Comparison of ENCODE assay signal across 8 mouse cellular contexts in the genomic region with DNA sequence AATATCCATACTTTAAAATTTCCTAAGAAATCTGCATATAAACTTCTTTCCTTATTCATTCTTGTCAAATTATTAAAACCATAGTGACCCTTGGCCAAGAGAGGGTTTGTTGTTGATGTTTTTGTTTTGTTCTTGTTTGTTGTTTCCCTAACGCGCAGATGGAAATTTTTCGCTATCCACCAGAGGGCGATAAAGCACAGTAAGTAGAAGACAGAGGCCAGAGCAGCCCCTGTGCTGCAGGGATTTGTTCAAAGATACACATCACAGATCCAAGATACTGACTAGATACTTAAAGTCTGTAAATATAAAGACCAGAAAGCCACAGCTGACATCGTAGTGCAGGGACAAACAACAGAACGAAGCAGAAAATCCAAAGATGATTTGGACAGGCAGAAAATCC. TPM values are rescaled to one million over a fixed set of nuclear protein-coding genes. Genes with fewer than 3 reads are reported as not detected.
DNase-seq lines count a peak whose midpoint lies in the region; ATAC-seq lines count a peak whose summit lies in the region.

No protein-coding gene starts in this region.

- ATAC-seq in megakaryocyte, adult 5-6 weeks (ENCODE audit: poor library complexity, severe bottlenecking) = peak; percentile 67

- DNase-seq in thymus, postnatal 4 days = peak; percentile 12
- DNase-seq in thymus, postnatal 0 days (ENCODE audit: low spot score) = no peak
- peak; percentile 11 for DNase-seq in cerebellum, adult 8-10 months
- DNase-seq in frontal cortex, postnatal 10 days (ENCODE audit: low spot score in 2 of 2) = peak; percentile 9 to 49
- peak; percentile 27 to 73 for DNase-seq in kidney, postnatal 36 days
- peak; percentile 15 to 34 for DNase-seq in right cerebral cortex, postnatal 36 days (ENCODE audit: low spot score in 2 of 2)
- no peak for DNase-seq in urinary bladder, adult 2 months (ENCODE audit: low spot score)

RNA-seq across cellular contexts. Expression of a gene that starts 6.6 kb away (rescaled TPM):
- not detected in 2 replicates for polyA plus RNA-seq in thymus, postnatal 0 days (2015; fragmentation: Nextera tagmentation; extraction: Ambion mirVana)
- total RNA-seq in megakaryocyte, adult 5-6 weeks (2015) = not detected in 2 replicates
- total RNA-seq in megakaryocyte, adult 5-6 weeks (2017) = not detected in 2 replicates
- polyA plus RNA-seq in urinary bladder, adult 2 months (2012; rRNA removed) = not detected in 2 replicates

RNA-seq across cellular contexts. Expression of a gene that starts 15.2 kb away (rescaled TPM):
- not detected in 2 replicates for polyA plus RNA-seq in thymus, postnatal 0 days (2015; fragmentation: Nextera tagmentation; extraction: Ambion mirVana)
- not detected in 2 replicates for total RNA-seq in megakaryocyte, adult 5-6 weeks (2015)
- not detected in 2 replicates for total RNA-seq in megakaryocyte, adult 5-6 weeks (2017)
- polyA plus RNA-seq in urinary bladder, adult 2 months (2012; rRNA removed) = not detected in 2 replicates

RNA-seq across cellular contexts. Expression of a gene that starts 37.3 kb away (rescaled TPM):
- not detected in 2 replicates for polyA plus RNA-seq in thymus, postnatal 0 days (2015; fragmentation: Nextera tagmentation; extraction: Ambion mirVana)
- not detected in 2 replicates for total RNA-seq in megakaryocyte, adult 5-6 weeks (2015)
- not detected in 2 replicates for total RNA-seq in megakaryocyte, adult 5-6 weeks (2017)
- polyA plus RNA-seq in urinary bladder, adult 2 months (2012; rRNA removed) = not detected in 2 replicates

RNA-seq across cellular contexts. Expression of a gene that starts 44.9 kb away (rescaled TPM):
- polyA plus RNA-seq in thymus, postnatal 0 days (2015; fragmentation: Nextera tagmentation; extraction: Ambion mirVana) = not detected in 2 replicates
- not detected in 2 replicates for total RNA-seq in megakaryocyte, adult 5-6 weeks (2015)
- total RNA-seq in megakaryocyte, adult 5-6 weeks (2017) = not detected in 2 replicates
- not detected in 2 replicates for polyA plus RNA-seq in urinary bladder, adult 2 months (2012; rRNA removed)

RNA-seq across cellular contexts. Expression of a gene that starts 52.5 kb away (rescaled TPM):
- not detected in 2 replicates for polyA plus RNA-seq in thymus, postnatal 0 days (2015; fragmentation: Nextera tagmentation; extraction: Ambion mirVana)
- total RNA-seq in megakaryocyte, adult 5-6 weeks (2015) = not detected in 2 replicates
- not detected in 2 replicates for total RNA-seq in megakaryocyte, adult 5-6 weeks (2017)
- polyA plus RNA-seq in urinary bladder, adult 2 months (2012; rRNA removed) = not detected in 2 replicates

Comparison
In these comparisons a context has a peak if more than half of its experiments do, and no peak if none do; other contexts are left out.
1. DNase-seq: peak in thymus, postnatal 4 days (single experiment), cerebellum, adult 8-10 months (single experiment), frontal cortex, postnatal 10 days (2 of 2), kidney, postnatal 36 days (2 of 2) and right cerebral cortex, postnatal 36 days (2 of 2); none in thymus, postnatal 0 days (single experiment) and urinary bladder, adult 2 months (single experiment).